Mouse (Mus musculus) T-helper 17 cell (primary cell): ENCODE results near the gene Gm8297.

Experiments
- in situ Hi-C, 2 experiments: fragments of 300-600 bp; cut with MboI, MseI; formaldehyde crosslinking; loops; 1 replicate in 1 of 2; 2 replicates in 1 of 2; pipeline ENCODE4 v1.15.1; 2025; ENCODE audit warnings: high pct_unique_total_duplicates in 2 of 2

Gene Gm8297

DNA sequence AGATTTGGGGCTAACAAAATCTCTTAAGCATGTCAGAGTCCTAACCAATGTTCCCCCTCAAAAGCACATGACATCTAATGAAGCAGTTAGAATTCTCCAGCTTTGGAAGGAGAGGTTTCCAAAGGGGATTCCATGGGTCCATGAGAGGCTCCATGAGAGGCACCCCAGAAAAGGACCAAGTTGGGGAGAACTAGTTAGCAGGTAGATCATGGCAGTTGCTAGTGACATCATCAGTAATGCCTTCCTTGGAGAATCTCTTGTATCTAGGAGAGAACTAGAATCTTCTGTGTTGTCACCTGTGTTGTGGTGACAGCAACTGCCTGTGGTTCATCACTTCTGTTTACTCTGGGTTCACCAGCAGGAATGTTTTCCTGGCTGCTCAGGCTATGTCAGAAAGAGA is at the start of gene Gm8297:
TSS of gene Gm8297 (plus strand) at position 301 of the 400 bp plus-strand sequence.
- in situ Hi-C loops = loop anchor here (10.0 kb wide), 2 partner anchors 1049 to 1321 kb away; partner anchors contain the start of genes Gm21103 (in 1 of the 2) and Gm3029 (in 1 of the 2)

DNA sequence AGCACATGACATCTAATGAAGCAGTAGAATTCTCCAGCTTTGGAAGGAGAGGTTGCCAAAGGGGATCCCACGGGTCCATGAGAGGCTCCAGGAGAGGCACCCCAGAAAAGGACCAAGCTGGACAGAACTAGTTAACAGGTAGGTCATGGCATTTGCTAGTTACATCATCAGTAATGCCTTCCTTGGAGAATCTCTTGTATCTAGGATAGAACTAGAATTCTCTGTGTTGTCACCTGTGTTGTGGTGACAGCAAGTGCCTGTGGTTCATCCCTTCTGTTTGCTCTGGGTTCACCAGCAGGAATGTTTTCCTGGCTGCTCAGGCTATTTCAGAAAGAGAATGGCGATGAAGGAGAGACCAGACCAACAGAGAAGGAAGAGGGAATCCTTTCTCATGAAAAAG is 31.9 kb downstream of the Gm8297 start, which contains the start of gene Gm3298:
TSS of gene Gm3298 (plus strand) at position 301 of the 400 bp plus-strand sequence.
- in situ Hi-C loops = loop anchor here in 1 of 2 experiments (10.0 kb wide), 1 partner anchor 849 kb away; no protein-coding TSS in a partner anchor
